Mouse (Mus musculus): Measurements from ENCODE around the gene Usp50. TPM values are rescaled to one million over a fixed set of nuclear protein-coding genes. Genes with fewer than 3 reads are reported as not detected.

The Usp50 gene
- polyA plus RNA-seq, 1 experiment from 2014 or later, result 1.9 TPM

DNA sequence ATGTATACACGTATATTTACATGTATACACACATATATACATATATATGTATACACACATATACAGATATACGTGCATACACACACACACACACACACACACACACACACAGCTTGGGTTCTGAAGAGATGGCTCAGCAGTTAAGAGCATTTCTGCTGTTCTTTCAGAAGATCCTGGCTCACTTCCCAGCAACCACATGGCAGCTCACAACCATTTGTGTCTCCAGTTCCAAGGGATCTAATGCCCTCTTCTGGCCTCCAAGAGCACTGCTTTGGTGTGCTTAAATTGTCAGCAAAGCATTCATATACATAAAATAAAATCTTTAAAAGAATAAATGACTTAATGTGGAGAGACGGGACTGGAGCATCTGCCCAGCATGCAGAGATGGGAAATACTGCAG lies 837 bp downstream of the Usp50 start:
- Histone ChIP-seq H3K9me3 (replicated peaks; ENCODE audit: control insufficient read depth, low read length, poor library complexity, severe bottlenecking) (no peaks in the 10 kb centered on the region), H3K27me3 (ENCODE audit: control insufficient read depth, insufficient read depth, low read depth, low read length) (no peaks in the 10 kb centered on the region), H3K4me3 (ENCODE audit: low read depth, low read length) (no peak overlapping the region), H3K9ac (ENCODE audit: low read depth, low read length) (no peak overlapping the region), H3K4me1 (ENCODE audit: control insufficient read depth, insufficient read depth, low read length) (no peaks in the 10 kb centered on the region), H3K27ac (ENCODE audit: low read length) (no peak overlapping the region), H3K4me2 (ENCODE audit: low read length) (no peak overlapping the region), H3K36me3 (ENCODE audit: control insufficient read depth, insufficient read depth, low read length) (no peaks in the 10 kb centered on the region)
- ATAC-seq, result no peak
- WGBS, result 82% methylated on average over 3 of the region's 3 CpGs

DNA sequence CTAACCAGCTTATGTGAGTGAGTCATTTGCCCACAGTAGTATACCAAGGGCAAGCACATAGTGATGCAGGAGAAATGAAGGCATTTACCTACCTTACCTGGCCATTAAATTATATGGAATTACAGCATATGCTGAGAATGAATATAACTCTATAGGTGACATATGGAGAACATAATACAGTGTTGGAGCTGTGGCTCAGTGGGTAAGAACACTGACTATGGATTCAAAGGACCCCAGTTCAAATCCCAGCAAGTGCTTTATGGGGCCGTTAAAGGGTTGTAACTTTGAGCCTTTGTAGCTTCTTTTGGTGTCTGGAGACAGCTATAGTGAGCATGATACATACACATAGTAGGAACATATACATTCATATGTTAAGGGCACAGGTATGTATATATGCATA lies 1.8 kb downstream of the Usp50 start:
- no peaks in the 10 kb centered on the region for H3K4me1 ChIP-seq (ENCODE audit: control insufficient read depth, insufficient read depth, low read length)
- no peak overlapping the region for H3K4me3 ChIP-seq (ENCODE audit: low read depth, low read length)
- no peak for ATAC-seq
- H3K9me3 ChIP-seq (replicated peaks; ENCODE audit: control insufficient read depth, low read length, poor library complexity, severe bottlenecking), result no peaks in the 10 kb centered on the region
- no peaks in the 10 kb centered on the region for H3K27me3 ChIP-seq (ENCODE audit: control insufficient read depth, insufficient read depth, low read depth, low read length)
- H3K36me3 ChIP-seq (ENCODE audit: control insufficient read depth, insufficient read depth, low read length), result no peaks in the 10 kb centered on the region
- WGBS, result 90% methylated on average over 1 of the region's 1 CpGs
- H3K4me2 ChIP-seq (ENCODE audit: low read length), result no peak overlapping the region
- H3K27ac ChIP-seq (ENCODE audit: low read length), result no peak overlapping the region
- no peak overlapping the region for H3K9ac ChIP-seq (ENCODE audit: low read depth, low read length)

DNA sequence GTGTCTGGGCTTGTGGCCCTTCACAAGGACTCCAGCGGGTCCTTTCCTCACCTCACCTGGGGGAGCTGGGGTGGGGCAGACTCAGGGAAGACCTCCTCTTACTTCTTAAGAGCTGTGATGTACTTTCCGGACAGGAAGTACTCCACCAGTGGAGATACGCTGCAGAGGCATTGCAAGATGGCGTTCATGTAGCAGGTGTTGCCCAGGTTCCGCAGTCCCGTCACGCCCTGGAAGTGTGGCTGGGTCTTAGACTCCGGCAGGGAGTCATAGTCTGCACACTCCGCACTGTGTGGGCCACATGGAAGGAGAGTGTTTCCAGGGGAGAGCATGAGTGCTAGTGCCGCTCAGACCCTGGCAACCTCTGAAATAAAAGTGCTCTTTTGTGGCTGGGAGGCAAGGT lies 3.0 kb downstream of the Usp50 start:
- ATAC-seq, result no peak
- 90% methylated on average over 10 of the region's 10 CpGs for WGBS

GRCm38 (mm10) chr2:126778806-126779205 lies 4.5 kb downstream of the Usp50 start:
- H3K9ac ChIP-seq (ENCODE audit: low read depth, low read length), result no peak overlapping the region
- no peaks in the 10 kb centered on the region for H3K9me3 ChIP-seq (replicated peaks; ENCODE audit: control insufficient read depth, low read length, poor library complexity, severe bottlenecking)
- ATAC-seq, result no peak
- 85% methylated on average over 4 of the region's 4 CpGs for WGBS
- no peaks in the 10 kb centered on the region for H3K4me1 ChIP-seq (ENCODE audit: control insufficient read depth, insufficient read depth, low read length)
- no peaks in the 10 kb centered on the region for H3K36me3 ChIP-seq (ENCODE audit: control insufficient read depth, insufficient read depth, low read length)
- H3K4me2 ChIP-seq (ENCODE audit: low read length), result no peak overlapping the region
- H3K4me3 ChIP-seq (ENCODE audit: low read depth, low read length), result no peak overlapping the region
- H3K27me3 ChIP-seq (ENCODE audit: control insufficient read depth, insufficient read depth, low read depth, low read length), result no peaks in the 10 kb centered on the region
- no peak overlapping the region for H3K27ac ChIP-seq (ENCODE audit: low read length)

More for the DNA sequence above, 3.0 kb downstream of the Usp50 start:
- H3K36me3 ChIP-seq (ENCODE audit: control insufficient read depth, insufficient read depth, low read length), result no peaks in the 10 kb centered on the region
- H3K27me3 ChIP-seq (ENCODE audit: control insufficient read depth, insufficient read depth, low read depth, low read length), result no peaks in the 10 kb centered on the region
- H3K9ac ChIP-seq (ENCODE audit: low read depth, low read length), result no peak overlapping the region
- H3K9me3 ChIP-seq (replicated peaks; ENCODE audit: control insufficient read depth, low read length, poor library complexity, severe bottlenecking), result no peaks in the 10 kb centered on the region
- H3K4me1 ChIP-seq (ENCODE audit: control insufficient read depth, insufficient read depth, low read length), result no peaks in the 10 kb centered on the region
- H3K4me2 ChIP-seq (ENCODE audit: low read length), result no peak overlapping the region
- no peak overlapping the region for H3K4me3 ChIP-seq (ENCODE audit: low read depth, low read length)
- H3K27ac ChIP-seq (ENCODE audit: low read length), result no peak overlapping the region

DNA sequence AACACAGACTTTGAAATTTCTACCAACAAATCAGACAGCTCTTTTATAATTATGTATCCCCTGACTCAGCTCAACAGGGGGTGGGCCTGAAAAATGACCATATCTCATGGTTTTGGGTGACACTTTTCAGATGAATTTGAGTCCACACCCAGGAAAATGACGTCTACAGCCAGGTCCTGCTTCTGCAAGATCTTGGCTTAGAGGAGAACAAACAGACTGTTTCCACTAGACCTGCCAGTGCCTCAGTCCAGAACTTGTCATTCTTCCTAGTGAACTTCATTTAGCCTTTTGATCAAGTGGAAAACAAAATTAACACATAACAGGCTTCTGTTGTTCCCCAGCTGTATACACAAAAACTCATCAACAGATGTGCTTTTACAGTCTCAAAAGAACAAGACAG lies 6.9 kb downstream of the Usp50 start:
- Histone ChIP-seq H3K4me3 (ENCODE audit: low read depth, low read length) (no peak overlapping the region), H3K4me2 (ENCODE audit: low read length) (no peak overlapping the region), H3K9me3 (replicated peaks; ENCODE audit: control insufficient read depth, low read length, poor library complexity, severe bottlenecking) (no peaks in the 10 kb centered on the region), H3K27ac (ENCODE audit: low read length) (no peak overlapping the region), H3K27me3 (ENCODE audit: control insufficient read depth, insufficient read depth, low read depth, low read length) (no peaks in the 10 kb centered on the region), H3K4me1 (ENCODE audit: control insufficient read depth, insufficient read depth, low read length) (no peaks in the 10 kb centered on the region), H3K9ac (ENCODE audit: low read depth, low read length) (no peak overlapping the region), H3K36me3 (ENCODE audit: control insufficient read depth, insufficient read depth, low read length) (no peaks in the 10 kb centered on the region)
- ATAC-seq, result no peak
- 59% methylated on average over 1 of the region's 1 CpGs for WGBS

DNA sequence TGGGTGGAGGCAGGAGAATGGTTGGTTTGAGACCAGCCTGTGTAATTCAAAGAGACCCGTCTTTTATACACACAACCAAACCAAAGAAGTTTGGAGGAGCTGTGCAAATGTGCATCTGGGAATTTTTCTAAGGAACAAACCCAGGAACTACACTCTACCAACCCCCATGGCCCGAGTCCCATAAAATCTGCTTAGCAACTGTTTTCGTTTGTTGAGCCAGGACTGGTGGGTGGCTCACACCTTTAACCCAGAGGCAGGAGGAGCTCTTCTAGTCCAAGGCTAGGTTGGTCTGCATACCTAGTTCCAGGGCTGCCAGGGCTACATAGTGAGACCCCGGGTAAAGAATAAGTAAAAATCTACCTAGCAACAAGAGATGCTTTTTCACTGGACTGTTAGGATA lies 7.3 kb downstream of the Usp50 start:
- H3K36me3 ChIP-seq (ENCODE audit: control insufficient read depth, insufficient read depth, low read length), result no peaks in the 10 kb centered on the region
- no peak overlapping the region for H3K9ac ChIP-seq (ENCODE audit: low read depth, low read length)
- H3K9me3 ChIP-seq (replicated peaks; ENCODE audit: control insufficient read depth, low read length, poor library complexity, severe bottlenecking), result no peaks in the 10 kb centered on the region
- no peak overlapping the region for H3K4me2 ChIP-seq (ENCODE audit: low read length)
- WGBS, result 77% methylated on average over 4 of the region's 4 CpGs
- no peak overlapping the region for H3K4me3 ChIP-seq (ENCODE audit: low read depth, low read length)
- H3K27ac ChIP-seq (ENCODE audit: low read length), result no peak overlapping the region
- no peaks in the 10 kb centered on the region for H3K27me3 ChIP-seq (ENCODE audit: control insufficient read depth, insufficient read depth, low read depth, low read length)
- ATAC-seq, result no peak
- H3K4me1 ChIP-seq (ENCODE audit: control insufficient read depth, insufficient read depth, low read length), result no peaks in the 10 kb centered on the region

GRCm38 (mm10) chr2:126772217-126772616 lies 11.1 kb downstream of the Usp50 start:
- 93% methylated on average over 5 of the region's 5 CpGs for WGBS
- no peak overlapping the region for H3K4me3 ChIP-seq (ENCODE audit: low read depth, low read length)
- no peak overlapping the region for H3K27ac ChIP-seq (ENCODE audit: low read length)
- H3K4me2 ChIP-seq (ENCODE audit: low read length), result no peak overlapping the region
- no peaks in the 10 kb centered on the region for H3K36me3 ChIP-seq (ENCODE audit: control insufficient read depth, insufficient read depth, low read length)
- H3K4me1 ChIP-seq (ENCODE audit: control insufficient read depth, insufficient read depth, low read length), result no peaks in the 10 kb centered on the region
- no peaks in the 10 kb centered on the region for H3K9me3 ChIP-seq (replicated peaks; ENCODE audit: control insufficient read depth, low read length, poor library complexity, severe bottlenecking)
- no peak for ATAC-seq
- no peak overlapping the region for H3K9ac ChIP-seq (ENCODE audit: low read depth, low read length)
- no peaks in the 10 kb centered on the region for H3K27me3 ChIP-seq (ENCODE audit: control insufficient read depth, insufficient read depth, low read depth, low read length)

DNA sequence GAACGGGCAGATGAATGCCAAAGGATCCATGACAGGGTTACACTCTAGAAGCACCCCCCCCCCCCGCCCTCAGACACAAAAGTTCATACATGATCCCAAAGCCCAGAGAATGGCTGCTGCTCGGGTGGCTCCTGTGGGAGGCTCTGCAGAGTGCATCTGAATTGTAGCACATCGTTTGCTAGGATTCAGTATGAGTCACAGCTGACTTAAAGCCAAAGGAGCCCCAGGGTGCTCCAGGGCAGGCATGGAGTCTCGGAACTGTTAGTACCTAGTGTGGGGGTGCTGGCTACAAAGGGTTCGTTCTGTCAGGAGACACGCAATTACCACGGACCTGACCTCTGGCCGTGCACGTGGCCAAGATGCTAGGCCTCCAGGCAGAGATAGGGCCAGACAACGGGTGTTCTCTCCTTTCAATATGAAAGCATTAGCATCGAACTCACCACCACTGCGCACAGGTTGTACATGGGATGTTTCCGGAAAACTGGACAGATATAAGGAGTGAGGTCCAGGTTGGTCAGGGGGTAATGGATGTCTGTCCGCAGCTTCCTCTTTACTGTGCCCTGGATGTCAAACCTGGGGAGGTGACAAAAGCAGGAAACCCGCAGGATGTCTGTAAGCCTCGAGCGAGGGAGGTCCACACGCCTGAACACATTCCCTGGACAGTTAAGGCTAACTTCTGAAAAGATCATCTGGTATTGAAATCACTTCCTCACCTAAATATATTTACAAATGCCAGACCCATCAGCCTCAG lies 13.7 kb downstream of the Usp50 start:
- H3K27me3 ChIP-seq (ENCODE audit: control insufficient read depth, insufficient read depth, low read depth, low read length), result no peaks in the 10 kb centered on the region
- no peak overlapping the region for H3K4me3 ChIP-seq (ENCODE audit: low read depth, low read length)
- WGBS, result 73% methylated on average over 19 of the region's 19 CpGs
- H3K4me2 ChIP-seq (ENCODE audit: low read length), result no peak overlapping the region
- no peaks in the 10 kb centered on the region for H3K4me1 ChIP-seq (ENCODE audit: control insufficient read depth, insufficient read depth, low read length)
- H3K9ac ChIP-seq (ENCODE audit: low read depth, low read length), result no peak overlapping the region
- H3K36me3 ChIP-seq (ENCODE audit: control insufficient read depth, insufficient read depth, low read length), result no peaks in the 10 kb centered on the region
- H3K9me3 ChIP-seq (replicated peaks; ENCODE audit: control insufficient read depth, low read length, poor library complexity, severe bottlenecking), result no peaks in the 10 kb centered on the region
- no peak for ATAC-seq
- no peak overlapping the region for H3K27ac ChIP-seq (ENCODE audit: low read length)

DNA sequence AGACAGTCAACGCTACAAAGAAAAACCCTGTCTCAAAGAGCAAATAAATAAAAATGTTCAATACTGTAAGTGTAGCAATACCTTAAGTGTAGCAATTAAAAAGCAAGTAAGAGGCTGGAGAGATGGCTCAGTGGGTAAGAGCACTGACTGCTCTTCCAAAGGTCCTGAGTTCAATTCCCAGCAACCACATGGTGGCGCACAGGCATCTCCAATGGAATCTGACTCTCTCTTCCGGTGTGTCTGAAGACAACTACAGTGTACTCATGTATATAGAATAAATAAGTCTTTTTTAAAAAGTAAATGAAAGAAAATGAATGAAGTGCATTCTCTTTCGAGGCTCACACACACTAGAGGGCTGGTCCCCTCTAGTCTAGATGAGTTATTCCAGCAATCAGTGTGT lies 15.1 kb downstream of the Usp50 start:
- no peak overlapping the region for H3K4me3 ChIP-seq (ENCODE audit: low read depth, low read length)
- no peaks in the 10 kb centered on the region for H3K27me3 ChIP-seq (ENCODE audit: control insufficient read depth, insufficient read depth, low read depth, low read length)
- H3K9ac ChIP-seq (ENCODE audit: low read depth, low read length), result no peak overlapping the region
- H3K27ac ChIP-seq (ENCODE audit: low read length), result no peak overlapping the region
- no peak overlapping the region for H3K4me2 ChIP-seq (ENCODE audit: low read length)
- H3K36me3 ChIP-seq (ENCODE audit: control insufficient read depth, insufficient read depth, low read length), result no peaks in the 10 kb centered on the region
- 75% methylated on average over 4 of the region's 4 CpGs for WGBS
- H3K9me3 ChIP-seq (replicated peaks; ENCODE audit: control insufficient read depth, low read length, poor library complexity, severe bottlenecking), result no peaks in the 10 kb centered on the region
- H3K4me1 ChIP-seq (ENCODE audit: control insufficient read depth, insufficient read depth, low read length), result no peaks in the 10 kb centered on the region
- ATAC-seq, result no peak

Data from midbrain, embryonic 16.5 days (tissue).